30 mouse cellular contexts compared by ENCODE assay signal in the genomic region with DNA sequence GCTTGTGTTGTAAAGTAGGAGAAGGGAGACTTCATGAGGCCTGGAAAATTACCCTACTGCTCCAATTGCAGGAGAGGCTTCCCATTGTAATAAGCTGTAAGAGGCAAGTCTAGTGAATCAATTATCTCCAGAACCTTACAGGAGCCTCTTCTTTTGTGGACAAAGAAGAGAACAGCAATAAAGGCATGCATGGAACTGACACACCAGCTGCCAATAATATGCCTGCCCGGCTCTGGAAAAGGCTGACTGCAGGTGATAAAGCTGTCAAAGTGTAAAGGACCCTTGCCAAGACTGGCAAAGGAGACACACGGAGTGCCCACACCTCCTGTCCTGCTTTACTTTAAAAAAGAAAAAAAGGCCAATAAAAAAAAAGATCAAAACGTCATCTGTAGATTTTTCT.
"Had no signal": no experiment of that assay in that cellular context is flagged by ENCODE, and none has a peak within 500 bp of the region (broad histone marks: within the 10 kb centered on the region; RNA-seq: fewer than 3 reads in every experiment).

No protein-coding gene starts in this region.

- H3K36me3 ChIP-seq: limb, embryonic 10.5 days; limb, embryonic 12.5 days; limb, embryonic 13.5 days; limb, embryonic 15.5 days; liver, embryonic 12.5 days; liver, embryonic 13.5 days; liver, embryonic 15.5 days; lung, embryonic 15.5 days; midbrain, embryonic 10.5 days; midbrain, embryonic 12.5 days; midbrain, embryonic 15.5 days had no signal

- H3K4me2 ChIP-seq: limb, embryonic 12.5 days; limb, embryonic 13.5 days; limb, embryonic 15.5 days; liver, embryonic 11.5 days; liver, embryonic 12.5 days; liver, embryonic 13.5 days; liver, embryonic 15.5 days; lung, embryonic 14.5 days; lung, embryonic 15.5 days; midbrain, embryonic 12.5 days; midbrain, embryonic 15.5 days had no signal

- H3K27ac ChIP-seq: left cerebral cortex, adult 2 months; limb, embryonic 10.5 days; limb, embryonic 12.5 days; limb, embryonic 13.5 days; limb, embryonic 15.5 days; liver, embryonic 12.5 days; liver, embryonic 13.5 days; liver, embryonic 14.5 days; liver, embryonic 15.5 days; lung, embryonic 15.5 days; macrophage; midbrain, embryonic 10.5 days; midbrain, embryonic 12.5 days; midbrain, embryonic 15.5 days had no signal

- H3K4me3 ChIP-seq: left cerebral cortex, adult 2 months; limb, embryonic 10.5 days; limb, embryonic 12.5 days; limb, embryonic 13.5 days; limb, embryonic 15.5 days; liver, embryonic 12.5 days; liver, embryonic 13.5 days; liver, embryonic 15.5 days; lung, embryonic 15.5 days; megakaryocyte, embryonic 14.5 days; midbrain, embryonic 10.5 days; midbrain, embryonic 12.5 days; midbrain, embryonic 15.5 days; myocyte had no signal

- DNase-seq: left cerebral cortex, postnatal 4 days; liver; liver, embryonic 13.5 days; liver, postnatal 0 days; lung, adult 18-20 months; lung, adult 2 months; lung, embryonic 14.5 days; lung, postnatal 10 days; lung, postnatal 14 days; lung, postnatal 36 days; lung, postnatal 4 days; midbrain, embryonic 14.5 days had no signal

- H3K4me1 ChIP-seq: limb, embryonic 10.5 days; limb, embryonic 12.5 days; limb, embryonic 13.5 days; limb, embryonic 15.5 days; liver, embryonic 12.5 days; liver, embryonic 13.5 days; liver, embryonic 15.5 days; lung, embryonic 15.5 days; megakaryocyte, embryonic 14.5 days; midbrain, embryonic 10.5 days; midbrain, embryonic 12.5 days; midbrain, embryonic 15.5 days had no signal

- ATAC-seq: liver, embryonic 12.5 days; liver, postnatal 0 days; lung, postnatal 0 days; midbrain, embryonic 15.5 days; midbrain, embryonic 16.5 days had no signal

- H3K9me3 ChIP-seq: limb, embryonic 10.5 days; limb, embryonic 12.5 days; limb, embryonic 13.5 days; limb, embryonic 15.5 days; liver, embryonic 12.5 days; liver, embryonic 13.5 days; liver, embryonic 15.5 days; lung, embryonic 15.5 days; megakaryocyte, embryonic 14.5 days; midbrain, embryonic 10.5 days; midbrain, embryonic 12.5 days; midbrain, embryonic 15.5 days had no signal

- H3K9ac ChIP-seq: limb, embryonic 12.5 days; limb, embryonic 13.5 days; limb, embryonic 15.5 days; liver, embryonic 12.5 days; liver, embryonic 13.5 days; liver, embryonic 14.5 days; liver, embryonic 15.5 days; liver, postnatal 0 days; lung, embryonic 14.5 days; lung, embryonic 15.5 days; midbrain, embryonic 12.5 days; midbrain, embryonic 15.5 days had no signal

- H3K27me3 ChIP-seq: limb, embryonic 15.5 days; liver, embryonic 12.5 days; liver, embryonic 13.5 days; liver, embryonic 15.5 days; lung, embryonic 15.5 days; megakaryocyte, embryonic 14.5 days; midbrain, embryonic 12.5 days; midbrain, embryonic 15.5 days had no signal
